8 mouse cellular contexts compared by ENCODE assay signal in genomic region chrX:48452231-48452890, GRCm38 (mm10). TPM values are rescaled to one million over a fixed set of nuclear protein-coding genes. Genes with fewer than 3 reads are reported as not detected.
A peak's percentile ranks its signal among the peaks of the same experiment; 100 is the strongest.
DNase-seq lines count a peak whose midpoint lies in the region; ATAC-seq and TF ChIP-seq lines count a peak whose summit lies in the region.

No protein-coding gene starts in this region.

- TF ChIP-seq CTCF in small intestine, adult 2 months (IDR thresholded peaks at IDR 0.05; ENCODE audit: extremely low read depth, insufficient read length, insufficient replicate concordance, low read depth, low read length): no peak

- peak overlapping the region; percentile 71 for H3K9ac ChIP-seq in liver, embryonic 11.5 days (ENCODE audit: low read depth, low read length)

- H3K27ac ChIP-seq in liver, embryonic 11.5 days (ENCODE audit: low read depth, low read length): no peak overlapping the region; the same call in 1 of the 2 replicates
- H3K27ac ChIP-seq in small intestine, adult 2 months (ENCODE audit: insufficient read depth, low read depth, low read length): peak overlapping the region; percentile 94

- H3K4me2 ChIP-seq in liver, embryonic 11.5 days: peak overlapping the region; percentile 67

- WGBS in liver, embryonic 11.5 days: 25% methylated on average over 9 of the region's 9 CpGs
- WGBS in small intestine, adult 2 months: 22% methylated on average over 9 of the region's 9 CpGs

- no peak for TF ChIP-seq POLR2A in small intestine, adult 2 months (IDR thresholded peaks at IDR 0.05; ENCODE audit: low read depth, low read length)

- no peak for ATAC-seq in CD4-positive, CD25-positive, alpha-beta regulatory T cell, adult 4 months
- peak; percentile 43; the same call in 1 of the 2 replicates for ATAC-seq in common myeloid progenitor, adult 5-6 weeks (replicated peaks; ENCODE audit: low read depth, poor library complexity, severe bottlenecking)
- no peak; the same call in 1 of the 2 replicates for ATAC-seq in liver, embryonic 11.5 days (replicated peaks; ENCODE audit: low FRiP score)

- peak; percentile 41 for DNase-seq in CD4-positive, CD25-positive, alpha-beta regulatory T cell, adult 2 months (ENCODE audit: low read depth, low spot score)
- peak; percentile 35 for DNase-seq in heart, postnatal 25 days (ENCODE audit: low spot score)
- no peak for DNase-seq in liver, embryonic 11.5 days (ENCODE audit: low spot score)
- no peak for DNase-seq in right cerebral cortex, adult 18-20 months
- no peak for DNase-seq in adrenal gland, adult (ENCODE audit: inconsistent age in 2 of 2, low spot score in 1 of 2)

- peaks cover 12% of the 10 kb centered on the region for H3K27me3 ChIP-seq in liver, embryonic 11.5 days (replicated peaks; ENCODE audit: control insufficient read depth, insufficient read depth, low read length)
- H3K27me3 ChIP-seq in small intestine, adult 2 months (ENCODE audit: control insufficient read depth, insufficient read depth, low read length): no peaks in the 10 kb centered on the region

- H3K4me1 ChIP-seq in liver, embryonic 11.5 days (replicated peaks; ENCODE audit: control insufficient read depth, insufficient read depth, low read length): peaks cover 13% of the 10 kb centered on the region; the same call in 1 of the 2 replicates
- H3K4me1 ChIP-seq in small intestine, adult 2 months (ENCODE audit: control insufficient read depth, insufficient read depth, insufficient read length, low read length): peaks cover 17% of the 10 kb centered on the region; the same call in 1 of the 2 replicates

- H3K9me3 ChIP-seq in liver, embryonic 11.5 days (ENCODE audit: control insufficient read depth, low read length): no peaks in the 10 kb centered on the region

- H3K36me3 ChIP-seq in liver, embryonic 11.5 days (ENCODE audit: control insufficient read depth, insufficient read depth, low read length): no peaks in the 10 kb centered on the region
- no peaks in the 10 kb centered on the region for H3K36me3 ChIP-seq in small intestine, adult 2 months (ENCODE audit: control insufficient read depth, insufficient read depth, low read length)

- intact Hi-C loops in heart, postnatal 25 days (cut with DNase I): no loop called here

- peak overlapping the region; percentile 67 for H3K4me3 ChIP-seq in liver, embryonic 11.5 days (ENCODE audit: low read depth, low read length)
- peak overlapping the region; percentile 99 for H3K4me3 ChIP-seq in small intestine, adult 2 months (ENCODE audit: low read depth, low read length)

RNA-seq across cellular contexts. Expression of gene Elf4, which starts 10.6 kb away (rescaled TPM):
- polyA plus RNA-seq in CD4-positive, CD25-positive, alpha-beta regulatory T cell, adult 4 months (2017; shearing (Covaris generic)): 10 to 100 TPM; 24.7 to 25.4 TPM
- 24.6 and 29.9 TPM in 2 replicates for total RNA-seq in common myeloid progenitor, adult 5-6 weeks (2017)
- 1 to 10 TPM; 6.0 to 6.4 TPM for total RNA-seq in heart, postnatal 25 days (2021)
- polyA plus RNA-seq in liver, embryonic 11.5 days (2014; fragmentation: Nextera tagmentation; extraction: Ambion mirVana): 7.8 and 9.5 TPM in 2 replicates
- 12.3 and 36.8 TPM in 2 replicates for polyA plus RNA-seq in small intestine, adult 2 months (2012; rRNA removed)

Comparison
In these comparisons a context has a peak if more than half of its experiments do, and no peak if none do; other contexts are left out.
1. DNase-seq: peak in CD4-positive, CD25-positive, alpha-beta regulatory T cell, adult 2 months (single experiment) and heart, postnatal 25 days (single experiment); none in liver, embryonic 11.5 days (single experiment), right cerebral cortex, adult 18-20 months (single experiment) and adrenal gland, adult (0 of 2).